Mouse (Mus musculus) adrenal gland, postnatal 10 days (tissue): ENCODE measurements around the gene Mgarp. TPM values are rescaled to one million over a fixed set of nuclear protein-coding genes. Genes with fewer than 3 reads are reported as not detected.
"Not testable (repeated sequence)": the region's sequence is repeated elsewhere in the genome, so short reads cannot be mapped to it uniquely, and the experiment has no call there.

ENCODE experiments used
- DNase-seq: peaks from one replicate; pipeline ENCODE4 v3.0.0; 2021; ENCODE audit warnings: mixed read lengths
- total RNA-seq, 2 experiments: library from RNA; stranded (reverse); gene quantifications; 2 replicates each; pipeline ENCODE4 v1.2.3; 2021

Mgarp gene
- total RNA-seq, 2 experiments from 2014 or later: 235 to 238 TPM

DNA sequence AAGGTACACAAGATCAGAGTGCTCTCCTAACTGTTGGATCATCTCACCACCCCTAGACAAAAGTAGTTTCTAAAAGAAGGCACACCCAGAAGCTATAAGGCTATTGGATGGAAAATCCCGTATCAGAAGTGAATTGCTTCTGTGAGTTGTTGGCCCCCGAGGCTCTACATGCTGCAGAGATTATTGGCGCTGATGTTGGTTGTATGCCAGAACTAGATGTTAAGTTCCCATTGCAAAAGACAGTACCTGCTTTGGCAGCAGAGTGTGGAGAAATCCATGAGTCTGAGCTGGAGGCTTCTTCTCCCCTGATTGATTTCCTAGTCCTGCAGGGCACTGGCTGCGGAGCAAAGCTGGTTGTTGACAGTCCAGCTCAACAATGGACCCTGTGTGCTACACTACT is 28.5 kb downstream of the Mgarp start:
- no peak for DNase-seq

DNA sequence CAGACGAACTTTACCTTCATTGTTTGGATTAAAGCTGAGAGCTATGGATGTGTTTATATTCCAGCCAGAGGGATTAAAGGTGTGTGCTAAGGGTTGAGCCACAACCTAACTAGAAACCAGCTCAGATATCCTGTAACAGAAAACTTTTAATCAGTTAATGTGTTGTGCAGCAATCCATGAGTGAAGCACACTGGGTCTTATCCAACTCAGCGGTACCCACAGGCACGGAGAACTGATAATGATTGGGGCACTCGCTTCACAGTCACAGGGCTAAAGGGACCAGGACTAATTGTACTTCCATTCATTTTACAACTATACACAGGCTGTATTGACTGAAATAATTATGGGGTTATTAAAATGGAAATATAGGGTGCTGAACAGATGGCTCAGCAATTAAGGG is 29.6 kb downstream of the Mgarp start:
- no peak for DNase-seq

DNA sequence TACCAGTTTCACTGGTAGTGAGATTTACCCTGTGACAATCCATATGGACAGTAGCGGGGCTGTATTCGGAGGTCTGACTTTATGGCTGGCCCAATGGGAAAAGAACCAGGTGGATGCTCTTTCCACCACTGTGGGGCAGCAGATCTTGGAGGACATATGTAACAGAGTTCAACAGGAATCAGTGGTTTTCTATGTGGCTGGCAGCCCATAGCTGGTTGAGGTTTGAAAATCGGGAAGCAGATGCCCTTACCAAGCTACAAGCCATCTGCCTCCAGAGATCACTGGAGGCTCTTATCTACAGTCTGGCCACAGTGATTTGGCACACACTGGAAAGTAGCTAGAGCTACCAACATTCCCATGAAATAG is 31.0 kb downstream of the Mgarp start:
- DNase-seq: no peak

DNA sequence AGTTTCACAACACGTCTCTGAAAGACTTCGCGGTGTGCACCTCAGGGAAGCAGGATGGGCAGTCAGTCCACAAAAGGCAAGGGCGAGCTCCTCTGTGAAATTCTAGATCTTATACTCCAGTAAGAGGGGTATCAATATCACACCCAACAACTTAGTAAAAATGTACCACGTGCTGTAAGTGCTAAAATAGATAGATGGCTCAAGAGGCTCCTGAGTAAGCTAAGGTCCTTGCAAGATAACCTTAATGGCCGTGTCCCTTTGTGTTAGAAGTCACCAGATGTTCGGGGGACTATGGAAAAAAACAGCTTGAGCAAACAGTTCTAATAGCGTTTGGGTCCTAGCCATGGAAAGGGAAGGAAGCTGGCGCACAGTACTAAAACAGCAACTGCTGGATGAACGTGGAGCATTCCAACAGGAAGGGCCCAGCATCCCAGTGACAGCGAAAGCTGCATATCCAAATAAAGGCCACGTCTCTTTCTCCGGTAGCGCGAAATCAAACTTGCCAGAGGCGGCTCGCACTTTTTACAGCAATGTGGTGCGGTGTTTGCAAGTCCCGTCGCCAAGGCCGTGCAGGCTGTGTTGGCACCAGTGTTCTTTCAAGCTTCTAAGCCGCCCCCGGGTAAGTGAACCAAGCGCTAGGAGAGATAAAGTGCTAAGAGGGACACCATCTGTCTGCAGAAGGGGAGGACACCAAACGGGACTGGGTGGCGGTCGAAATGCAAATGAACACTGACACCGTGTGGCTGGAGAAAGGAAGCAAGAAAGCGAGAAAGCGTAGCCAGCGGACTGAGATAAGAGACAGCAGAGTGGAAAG is 31.6 kb downstream of the Mgarp start:
- peak; percentile 80 for DNase-seq

DNA sequence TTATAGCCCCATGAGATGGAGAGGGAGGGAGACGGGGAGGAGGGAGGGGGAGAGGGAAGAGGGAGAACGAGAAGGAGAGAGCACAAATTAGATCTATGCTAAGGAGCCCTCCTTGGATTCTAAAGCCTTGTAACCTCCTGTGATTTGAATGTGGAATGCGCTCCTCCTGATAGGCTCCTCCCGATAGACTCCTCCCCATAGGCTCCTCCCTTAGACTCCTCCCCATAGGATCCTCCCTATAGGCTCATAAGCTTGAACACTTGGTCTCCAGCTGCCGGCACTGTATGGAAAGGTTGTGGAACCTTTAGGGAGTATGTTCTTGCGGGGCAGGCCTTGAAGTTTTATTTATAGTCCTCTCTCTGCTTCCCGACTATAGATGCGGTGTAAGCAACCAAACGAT is 35.5 kb downstream of the Mgarp start:
- no peak for DNase-seq

DNA sequence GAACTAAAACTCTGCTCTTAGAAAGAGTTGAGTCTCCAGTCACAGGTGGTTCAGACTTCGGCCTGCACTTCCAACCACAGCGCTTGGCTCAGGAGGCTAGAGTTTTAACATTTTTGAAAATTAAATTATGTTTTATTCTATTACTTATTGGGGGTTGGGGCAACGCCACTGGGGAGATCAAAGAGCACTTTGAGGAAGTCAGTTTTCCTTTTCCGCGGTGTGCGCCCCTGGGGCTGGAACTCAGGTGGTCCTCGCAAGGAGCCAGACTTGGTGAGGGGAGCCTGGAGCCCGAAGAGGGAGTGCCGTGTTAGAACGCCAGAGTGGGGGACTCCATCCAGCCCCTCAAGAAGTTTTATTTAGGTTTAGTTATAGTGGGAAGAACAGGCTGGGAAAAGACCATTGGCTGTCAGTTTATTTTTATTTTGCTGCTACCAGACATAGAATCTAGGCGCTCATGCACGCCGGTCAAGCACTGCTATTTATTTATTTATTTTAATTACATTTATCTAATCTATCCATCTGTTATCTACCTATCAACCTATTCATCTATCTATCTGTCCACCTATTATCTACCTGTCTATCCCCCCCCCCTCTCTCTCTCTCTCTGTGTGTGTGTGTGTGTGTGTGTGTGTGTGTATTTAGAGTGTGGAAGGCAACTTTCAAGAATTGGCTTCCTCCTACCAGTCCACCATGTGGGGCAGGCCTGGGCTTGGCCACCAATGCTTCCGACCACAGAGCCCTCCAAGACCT is 36.8 kb downstream of the Mgarp start:
- no peak for DNase-seq

DNA sequence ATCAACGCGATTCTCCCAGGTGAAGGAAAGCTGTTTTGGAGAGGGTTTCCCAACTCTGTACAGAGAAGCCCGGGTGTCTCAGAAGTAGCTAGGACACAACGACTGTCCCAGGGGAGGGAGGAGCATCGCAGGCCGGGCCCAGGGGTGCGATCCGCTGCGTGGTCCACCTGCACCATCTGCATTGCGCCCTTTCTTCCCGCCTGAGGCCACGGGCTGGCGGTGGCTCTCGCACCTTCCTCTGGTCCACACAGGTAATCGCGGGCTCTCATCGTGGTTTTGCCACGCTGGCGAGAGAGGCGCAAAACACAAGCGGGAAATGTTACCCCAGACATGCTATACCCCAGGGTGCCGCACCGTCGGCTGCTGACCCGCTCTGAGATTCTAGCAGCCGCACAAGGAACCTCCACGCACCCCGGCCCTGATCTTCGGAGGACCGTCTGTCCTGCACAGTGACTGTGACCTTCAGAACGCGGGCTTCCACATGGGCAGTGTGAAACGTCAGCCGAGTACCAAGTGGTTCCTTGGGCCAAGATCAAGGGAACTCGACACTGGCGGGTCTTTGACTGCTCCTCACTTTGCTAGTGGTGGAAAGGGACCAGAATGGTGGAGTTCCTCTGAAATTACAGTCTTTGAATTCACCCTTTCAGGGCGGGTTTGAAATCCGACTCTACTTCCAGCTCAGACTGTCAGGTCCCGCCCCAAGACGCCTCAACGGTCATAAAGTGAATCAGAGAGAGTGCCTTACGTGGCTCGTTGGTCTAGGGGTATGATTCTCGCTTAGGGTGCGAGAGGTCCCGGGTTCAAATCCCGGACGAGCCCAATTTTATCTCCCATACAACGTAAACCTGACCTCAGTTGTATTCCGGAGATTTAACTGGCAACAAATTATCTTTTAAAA is 37.6 kb downstream of the Mgarp start:
- peak; percentile 86 for DNase-seq

DNA sequence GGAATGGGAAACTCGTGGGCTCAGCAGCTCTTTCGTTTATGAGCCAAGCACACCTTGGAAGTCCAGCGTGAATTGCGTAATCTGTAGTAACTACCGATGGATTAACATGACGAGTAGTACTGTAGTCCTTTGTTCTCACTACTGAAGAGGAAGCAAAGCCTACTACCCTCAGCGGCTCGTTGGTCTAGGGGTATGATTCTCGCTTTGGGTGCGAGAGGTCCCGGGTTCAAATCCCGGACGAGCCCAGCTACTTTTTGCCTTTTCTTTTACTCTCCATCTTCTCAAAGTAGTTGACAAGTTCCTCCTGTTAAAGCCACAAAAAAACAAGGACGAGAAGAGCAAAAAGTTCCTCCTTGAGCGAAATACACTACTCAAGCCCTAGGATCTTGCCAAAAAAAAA is 38.4 kb downstream of the Mgarp start:
- DNase-seq: peak; percentile 80

DNA sequence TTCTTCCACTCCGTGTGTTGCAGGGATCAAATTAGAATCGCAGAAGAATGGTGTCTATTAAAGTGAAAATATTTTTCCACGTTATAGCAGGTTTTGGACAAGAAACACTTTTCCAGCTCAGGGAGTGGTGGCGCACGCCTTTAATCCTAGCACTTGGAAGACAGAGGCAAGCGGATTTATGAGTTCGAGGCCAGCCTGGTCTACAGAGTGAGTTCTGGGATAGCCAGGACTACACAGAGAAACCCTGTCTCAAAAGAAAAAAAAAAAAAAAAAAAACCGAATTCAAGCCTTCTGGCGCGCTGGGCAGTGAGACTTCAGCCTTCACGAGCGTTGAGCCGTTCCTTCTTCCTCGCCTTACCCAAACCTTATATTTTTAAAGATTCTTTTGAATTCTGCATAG is 38.9 kb downstream of the Mgarp start:
- DNase-seq: no peak

DNA sequence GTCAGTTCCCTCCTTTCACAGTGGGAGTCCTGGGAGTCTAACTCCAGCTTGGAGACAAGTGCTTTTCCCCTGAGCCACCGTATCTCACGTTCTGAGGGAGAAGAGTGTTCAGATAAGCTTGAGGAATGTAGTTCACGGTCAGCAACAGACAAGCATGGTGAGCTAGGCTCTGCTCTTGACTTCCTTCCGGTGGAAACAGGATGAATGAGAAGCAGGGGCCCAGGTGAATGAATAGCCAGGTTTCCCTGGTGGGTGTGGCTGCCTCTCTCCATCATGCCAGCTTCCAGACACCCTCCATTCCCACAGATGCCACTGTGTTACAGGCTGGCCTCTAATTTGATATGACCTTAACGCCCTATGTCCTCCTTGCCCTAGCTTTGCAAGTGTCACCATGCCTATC is 39.5 kb downstream of the Mgarp start:
- no peak for DNase-seq

DNA sequence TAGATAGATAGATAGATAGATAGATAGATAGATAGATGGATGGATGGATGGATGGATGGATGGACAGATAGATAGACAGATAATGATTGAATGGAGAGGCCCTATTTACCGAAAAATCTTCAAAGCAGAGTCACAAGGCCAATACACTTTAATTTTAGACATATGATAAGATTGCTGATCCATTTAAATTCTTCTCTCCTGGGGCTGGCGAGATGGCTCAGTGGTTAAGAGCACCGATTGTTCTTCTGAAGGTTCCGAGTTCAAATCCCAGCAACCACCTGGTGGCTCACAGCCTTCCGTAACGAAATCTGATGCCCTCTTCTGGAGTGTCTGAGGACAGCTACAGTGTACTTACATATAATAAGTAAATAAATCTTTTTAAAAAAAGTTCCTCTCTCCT is 41.6 kb downstream of the Mgarp start:
- DNase-seq: not testable (repeated sequence)

DNA sequence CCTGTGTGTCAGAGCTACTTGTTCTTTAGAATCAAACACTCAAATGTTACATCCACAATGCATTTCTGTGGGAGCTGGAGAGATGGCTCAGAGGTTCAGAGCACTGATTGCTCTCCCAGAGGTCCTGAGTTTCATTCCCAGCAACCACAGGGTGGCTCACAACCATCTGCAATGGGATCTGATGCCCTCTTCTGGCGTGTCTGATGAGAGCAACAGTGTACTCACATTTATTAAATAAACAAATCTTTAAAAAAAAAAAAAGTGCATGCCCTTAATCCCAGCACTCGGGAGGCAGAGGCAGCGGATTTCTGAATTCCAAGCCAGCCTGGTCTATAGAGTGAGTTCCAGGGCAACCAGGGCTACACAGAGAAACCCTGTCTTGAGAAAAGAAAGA is 42.5 kb downstream of the Mgarp start:
- no peak for DNase-seq

DNA sequence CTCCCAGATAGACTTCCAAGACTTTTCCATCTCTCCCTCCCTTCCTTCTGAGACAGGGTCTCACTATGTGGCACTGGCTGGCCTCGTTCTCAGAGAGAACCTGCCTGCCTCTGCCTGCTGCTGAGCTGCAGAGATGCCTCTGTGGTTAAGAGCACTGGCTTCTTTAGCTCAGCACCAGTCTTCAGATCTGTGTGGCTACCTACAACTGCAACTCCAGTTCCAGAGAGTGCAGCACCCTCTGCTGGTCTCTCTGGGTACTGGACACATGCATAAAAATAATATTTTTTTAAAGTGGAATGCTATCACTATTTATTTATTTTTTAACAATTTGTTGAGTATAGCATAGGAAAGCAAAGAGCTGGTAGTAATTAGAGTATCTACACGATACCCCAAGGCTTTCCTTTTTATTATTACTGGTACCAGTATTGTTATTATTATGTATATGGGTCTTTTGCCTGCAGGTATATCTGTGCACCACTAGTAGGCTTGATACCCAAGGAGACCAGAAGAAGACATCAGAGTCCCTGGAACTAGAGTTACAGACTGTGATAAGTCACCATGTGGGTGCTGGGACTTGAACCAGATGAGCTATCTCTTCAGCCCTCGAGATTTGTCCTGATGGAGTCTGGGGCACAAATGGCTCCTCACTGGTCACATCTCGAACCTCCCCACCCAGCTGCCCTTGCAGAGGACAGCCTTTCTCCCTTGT is 43.1 kb downstream of the Mgarp start:
- DNase-seq: peak; percentile 80

DNA sequence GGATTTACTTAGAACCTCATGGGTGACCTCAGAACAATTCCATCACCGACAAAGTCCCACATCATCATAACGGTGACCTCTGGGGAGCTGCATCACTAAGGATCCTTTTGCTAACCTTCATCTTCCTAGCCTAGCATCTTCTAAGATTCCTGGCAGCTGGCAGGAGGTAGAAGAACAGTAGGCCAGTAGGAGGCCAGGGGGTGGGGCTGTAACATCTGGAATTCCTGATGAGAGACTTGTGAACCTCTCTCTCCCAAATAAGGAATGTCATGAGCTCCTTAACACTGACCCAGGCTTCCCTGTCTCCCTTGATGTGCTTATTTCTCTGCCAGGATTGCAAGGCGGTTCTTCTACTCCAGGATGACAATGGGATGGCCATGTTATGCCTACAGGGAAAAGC is 45.7 kb downstream of the Mgarp start:
- DNase-seq: no peak

DNA sequence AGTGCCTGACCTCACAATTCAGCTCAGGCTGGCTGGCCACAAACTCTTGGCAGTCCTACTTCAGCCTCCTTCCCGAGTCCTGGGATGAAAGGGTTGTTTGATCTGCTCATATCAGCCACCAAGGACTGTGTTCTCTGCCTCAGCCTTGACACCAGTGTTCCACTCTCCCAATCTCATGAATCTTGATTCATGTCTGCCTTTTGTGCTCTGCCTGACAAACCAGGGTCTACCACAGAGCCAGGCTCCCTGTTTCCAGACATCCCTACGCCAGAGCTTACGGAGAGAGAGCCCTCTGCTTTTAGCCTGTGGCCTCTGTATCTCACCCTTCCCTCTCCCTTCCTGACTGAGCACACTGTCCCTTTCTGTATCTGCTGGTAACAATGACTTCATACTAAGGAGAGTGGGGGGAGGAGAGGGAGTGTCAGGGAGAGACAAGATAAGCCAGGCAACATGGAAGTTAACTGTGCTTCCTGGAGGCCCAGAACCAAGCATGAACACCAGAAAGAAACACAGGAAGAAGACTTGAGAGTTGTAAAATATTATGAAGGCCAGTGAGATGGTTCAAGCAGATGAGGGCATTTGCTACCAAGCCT is 47.8 kb downstream of the Mgarp start:
- peak; percentile 58 for DNase-seq

DNA sequence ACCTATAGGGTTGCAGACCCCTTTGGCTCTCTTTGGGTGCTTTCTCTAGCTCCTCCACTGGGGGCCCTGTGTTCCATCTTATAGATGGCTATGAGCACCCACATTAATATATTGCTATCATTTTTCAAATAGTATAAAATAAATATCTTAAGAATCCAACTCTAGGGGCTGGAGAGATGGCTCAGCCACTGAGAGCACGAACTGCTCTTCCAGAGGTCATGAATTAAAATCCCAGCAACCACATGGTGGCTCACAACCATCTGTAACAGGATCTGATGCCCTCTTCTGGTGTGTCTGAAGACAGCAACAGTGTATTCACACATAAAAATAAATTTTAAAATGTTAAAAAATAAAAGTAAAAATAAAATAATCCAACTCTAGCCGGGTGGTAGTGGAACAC is 51.5 kb downstream of the Mgarp start:
- not testable (repeated sequence) for DNase-seq

DNA sequence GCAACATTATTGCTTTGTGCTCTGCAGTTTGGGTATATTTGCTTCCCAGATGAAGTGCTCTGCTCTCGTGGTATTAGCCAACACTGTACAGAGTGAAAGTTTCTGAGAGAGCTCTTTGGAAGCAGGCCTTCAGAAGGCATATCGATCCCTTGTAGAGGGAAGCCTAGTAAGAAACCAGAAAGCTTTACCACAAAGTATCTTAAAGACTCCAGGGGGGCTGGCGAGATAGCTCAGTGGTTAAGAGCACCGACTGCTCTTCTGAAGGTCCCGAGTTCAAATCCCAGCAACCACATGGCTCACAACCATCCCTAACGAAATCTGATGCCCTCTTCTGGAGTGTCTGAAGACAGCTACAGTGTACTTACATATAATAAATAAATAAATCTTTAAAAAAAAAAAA is 52.4 kb downstream of the Mgarp start:
- DNase-seq: not testable (repeated sequence)

DNA sequence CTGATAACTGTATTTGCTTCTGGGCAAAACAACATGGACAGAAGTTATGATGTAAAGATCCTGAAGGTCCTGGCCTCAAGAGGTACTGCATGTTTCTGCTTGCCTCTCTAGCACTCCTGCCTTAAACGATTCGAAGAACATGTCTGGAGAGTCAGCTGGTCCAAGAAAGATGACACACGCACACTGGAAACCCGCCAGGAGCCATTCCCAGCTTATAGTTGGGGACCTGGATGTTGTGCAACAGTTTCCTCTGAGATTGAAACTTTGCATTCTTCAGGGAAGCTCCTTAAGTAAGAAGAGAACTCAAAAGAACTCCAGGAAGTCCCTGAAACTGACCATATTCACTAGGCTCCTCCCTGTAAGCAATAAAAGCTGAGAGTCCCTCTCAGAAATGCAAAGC is 53.3 kb downstream of the Mgarp start:
- peak; percentile 46 for DNase-seq

DNA sequence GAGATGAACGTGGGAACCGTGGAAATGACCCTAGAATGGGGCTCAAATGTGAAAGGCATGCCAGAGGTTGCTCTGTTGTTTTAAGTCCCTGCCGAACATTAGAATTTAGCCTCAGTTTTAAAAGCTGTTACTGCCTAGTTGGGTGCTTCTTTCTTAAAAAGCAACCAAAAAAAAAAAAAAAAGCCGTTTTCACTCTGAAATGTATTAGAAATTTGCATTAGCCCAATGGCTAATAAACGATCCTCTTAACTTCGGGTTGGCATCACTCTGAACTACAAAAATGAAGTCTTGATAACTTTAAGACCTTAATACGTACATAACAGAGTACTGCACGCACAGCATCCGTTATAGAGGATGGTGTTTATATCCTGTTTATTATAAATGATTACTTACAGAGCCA is 54.4 kb downstream of the Mgarp start:
- no peak for DNase-seq

DNA sequence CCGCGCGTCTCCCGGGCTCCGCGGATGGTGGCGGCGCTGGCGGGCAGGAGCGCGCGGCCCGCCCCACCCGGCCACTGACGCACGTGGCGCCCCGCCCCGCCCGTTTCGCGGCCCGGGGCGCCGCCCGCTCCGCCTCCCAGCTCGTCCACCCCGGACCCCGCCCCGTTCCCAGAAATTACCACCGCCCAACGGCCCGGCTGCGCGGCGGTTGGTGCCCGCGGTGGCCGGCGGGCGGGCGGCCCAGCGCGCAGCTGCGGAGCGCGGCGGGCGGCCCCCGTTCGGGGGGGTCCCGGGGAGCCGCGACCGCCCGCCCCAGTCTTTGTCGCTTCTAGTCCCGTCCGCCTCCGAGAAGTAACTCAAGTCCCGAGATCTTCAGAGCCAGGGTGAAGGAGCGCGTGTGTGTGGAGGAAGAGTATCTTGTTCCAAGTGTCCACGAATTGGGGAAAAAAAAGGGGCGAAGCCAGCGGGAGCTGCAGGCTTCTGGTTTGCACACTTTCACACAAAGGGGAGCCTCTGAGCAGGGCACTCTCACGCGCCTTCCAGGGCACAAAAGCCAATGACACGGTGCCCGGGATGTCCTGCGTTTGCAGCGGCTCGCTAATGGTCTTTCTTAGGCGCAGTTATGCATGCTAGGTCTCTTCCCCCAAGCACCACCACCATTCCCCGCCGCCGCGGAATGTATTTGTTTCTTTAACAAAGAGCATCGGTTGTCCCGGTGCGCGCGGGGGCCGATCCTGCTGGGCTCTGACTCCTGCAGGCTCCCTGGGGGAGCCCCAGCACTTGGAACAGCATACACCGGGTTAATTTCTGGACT is 55.1 kb downstream of the Mgarp start:
- peak; percentile 95 for DNase-seq
